Mouse (Mus musculus): ENCODE results near the gene Zfhx3.

- TF ChIP-seq CTCF (conservative IDR thresholded peaks at IDR 0.05; ENCODE audit: insufficient read depth, insufficient read length, low read depth, low read length) (no peak), POLR2A (IDR thresholded peaks at IDR 0.05; ENCODE audit: low read depth, low read length) (no peak)
Observed at GRCm38 (mm10) chr8:108613280-108613679, 670.8 kb downstream of the Zfhx3 start.

Measured in kidney, adult 2 months (tissue).